Mouse (Mus musculus) embryonic facial prominence, embryonic 12.5 days (tissue): Measurements from ENCODE around the gene Slc22a3. TPM values are rescaled to one million over a fixed set of nuclear protein-coding genes. Genes with fewer than 3 reads are reported as not detected.

Source experiments
- ATAC-seq: fragments of 200-750 bp; cut with Nextera tagmentation; 2 replicates; pipeline ENCODE4 v1.8.0; 2017; ENCODE audit not compliant: insufficient number of reproducible peaks, insufficient read depth, low FRiP score, low TSS enrichment
- H3K27ac ChIP-seq: fragments of 300-500 bp; sonication (generic); 2 replicates; pipeline ENCODE4 v1.5.1; 2016; ENCODE audit warnings: mild to moderate bottlenecking
- H3K27me3 ChIP-seq: fragments of 300-500 bp; sonication (generic); 2 replicates; pipeline ENCODE4 v1.6.1; 2016; ENCODE audit warnings: mild to moderate bottlenecking, moderate library complexity
- H3K36me3 ChIP-seq: fragments of 300-500 bp; sonication (generic); 2 replicates; pipeline ENCODE4 v1.6.1; 2016; ENCODE audit warnings: mild to moderate bottlenecking
- H3K4me1 ChIP-seq: fragments of 300-500 bp; sonication (generic); 2 replicates; pipeline ENCODE4 v1.6.1; 2016
- H3K4me2 ChIP-seq: fragments of 300-500 bp; sonication (generic); replicated peaks from 2 replicates; pipeline ENCODE4 v1.6.1; 2016; ENCODE audit warnings: mild to moderate bottlenecking, moderate library complexity
- H3K4me3 ChIP-seq: fragments of 300-500 bp; sonication (generic); 2 replicates; pipeline ENCODE4 v1.5.1; 2016; ENCODE audit warnings: mild to moderate bottlenecking
- H3K9ac ChIP-seq: fragments of 300-500 bp; sonication (generic); 2 replicates; pipeline ENCODE4 v1.6.1; 2016; ENCODE audit warnings: mild to moderate bottlenecking, moderate library complexity
- H3K9me3 ChIP-seq: fragments of 300-500 bp; sonication (generic); 2 replicates; pipeline ENCODE4 v1.6.1; 2016; ENCODE audit warnings: mild to moderate bottlenecking, moderate library complexity
- WGBS: fragments of 180-500 bp; shearing (Covaris S2); methylation state at CpG from one replicate; pipeline ENCODE4 v1.1.7; 2016; 5-methylcytosine and 5-hydroxymethylcytosine counted together
- polyA plus RNA-seq: library from polyadenylated mRNA; unstranded; fragments of >200 nt; fragmentation: Nextera tagmentation; extraction: Ambion mirVana; gene quantifications from 2 replicates; pipeline ENCODE4 v1.2.1, GENCODE M21; 2016

Slc22a3 gene
- polyA plus RNA-seq, 1 experiment from 2014 or later, result 0.26 TPM

DNA sequence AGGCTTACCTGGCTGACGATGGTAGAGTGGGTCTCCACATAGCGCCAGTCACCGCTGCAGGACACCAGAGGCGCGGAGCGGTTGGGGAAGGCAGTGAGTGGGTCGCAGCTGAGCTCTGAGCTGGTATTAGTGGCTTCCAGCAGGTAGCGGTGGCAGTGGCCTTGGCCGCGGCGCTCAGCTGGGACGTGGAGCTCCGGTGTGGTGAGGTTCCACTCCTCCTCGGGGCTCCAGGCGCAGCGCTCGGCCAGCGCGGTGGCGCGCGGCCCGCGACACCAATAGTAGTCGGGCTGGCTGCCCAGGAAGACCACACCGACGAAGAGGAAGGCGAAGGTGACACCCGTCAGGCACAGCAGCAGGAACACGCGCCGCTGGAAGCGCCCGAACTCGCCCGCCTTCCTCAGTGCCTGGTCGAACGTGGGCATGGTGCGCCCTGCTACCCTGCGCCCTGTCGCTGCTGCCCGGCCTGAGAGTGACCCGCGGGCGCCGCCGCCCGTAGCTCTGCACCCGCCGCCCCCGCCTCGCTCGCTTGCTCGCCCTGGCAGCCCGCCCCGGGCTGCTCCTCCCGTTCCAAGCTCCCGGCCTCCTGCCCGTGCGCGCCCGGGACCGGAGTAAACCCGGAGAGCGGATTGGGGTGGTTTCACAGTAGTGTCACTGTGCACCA is 471 bp downstream of the Slc22a3 start:
- Histone ChIP-seq H3K9me3 (no peaks in the 10 kb centered on the region), H3K4me2 (peak overlapping the region; percentile 65), H3K36me3 (no peaks in the 10 kb centered on the region), H3K4me1 (peaks cover 10% of the 10 kb centered on the region), H3K27me3 (peaks cover 61% of the 10 kb centered on the region), H3K9ac (no peak overlapping the region), H3K27ac (no peak overlapping the region), H3K4me3 (peak overlapping the region; percentile 37)
- no peak for ATAC-seq
- WGBS, result 2% methylated on average over 65 of the region's 65 CpGs

DNA sequence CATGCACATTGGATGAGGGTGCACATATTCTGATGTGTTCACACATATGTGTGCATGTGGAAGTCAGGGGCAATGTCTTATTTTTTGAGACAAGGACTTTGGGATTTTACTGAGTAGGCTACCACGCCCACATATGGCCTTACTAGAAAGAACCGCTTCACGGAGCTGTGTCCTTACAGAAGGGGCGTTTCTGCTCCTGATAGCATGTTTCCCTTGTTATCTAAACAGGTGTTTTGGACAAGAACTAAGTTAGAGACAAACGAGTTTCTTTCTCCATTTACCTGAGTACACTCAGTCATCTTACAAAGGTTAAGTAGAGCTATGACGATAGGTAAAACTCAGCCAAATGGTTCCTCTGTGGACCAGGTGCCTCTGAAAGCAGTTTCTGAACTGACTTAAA is 1.8 kb downstream of the Slc22a3 start:
- H3K4me2 ChIP-seq, result no peak overlapping the region
- peaks cover 10% of the 10 kb centered on the region for H3K4me1 ChIP-seq
- peaks cover 57% of the 10 kb centered on the region for H3K27me3 ChIP-seq
- ATAC-seq, result no peak
- WGBS, result 77% methylated on average over 6 of the region's 6 CpGs
- no peak overlapping the region for H3K4me3 ChIP-seq
- no peaks in the 10 kb centered on the region for H3K9me3 ChIP-seq
- H3K36me3 ChIP-seq, result no peaks in the 10 kb centered on the region
- no peak overlapping the region for H3K9ac ChIP-seq
- H3K27ac ChIP-seq, result no peak overlapping the region

DNA sequence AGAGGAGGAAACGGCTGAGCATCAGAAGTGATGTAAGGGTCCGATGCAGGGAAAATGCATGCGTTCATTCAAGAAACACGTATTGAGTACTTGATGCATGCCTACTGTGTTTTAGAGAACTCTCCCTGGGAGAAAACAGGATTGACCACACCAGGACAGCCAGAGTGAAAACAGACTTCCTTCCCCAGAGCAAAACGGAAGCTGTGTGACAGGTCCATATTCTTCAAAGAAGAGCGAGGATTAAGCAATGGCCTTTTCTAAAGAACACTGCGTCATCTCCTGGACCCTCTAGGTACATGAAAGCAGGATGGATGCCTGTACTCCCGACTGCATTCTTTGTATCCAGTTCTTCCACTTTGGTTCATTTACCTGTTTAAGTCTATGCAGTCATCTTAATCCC is 8.1 kb downstream of the Slc22a3 start:
- no peak overlapping the region for H3K27ac ChIP-seq
- H3K4me1 ChIP-seq, result no peaks in the 10 kb centered on the region
- no peak overlapping the region for H3K9ac ChIP-seq
- peaks cover 5% of the 10 kb centered on the region; the same call in 1 of the 2 replicates for H3K27me3 ChIP-seq
- H3K9me3 ChIP-seq, result no peaks in the 10 kb centered on the region
- 84% methylated on average over 8 of the region's 8 CpGs for WGBS
- ATAC-seq, result no peak
- no peak overlapping the region for H3K4me2 ChIP-seq
- H3K36me3 ChIP-seq, result no peaks in the 10 kb centered on the region
- H3K4me3 ChIP-seq, result no peak overlapping the region

DNA sequence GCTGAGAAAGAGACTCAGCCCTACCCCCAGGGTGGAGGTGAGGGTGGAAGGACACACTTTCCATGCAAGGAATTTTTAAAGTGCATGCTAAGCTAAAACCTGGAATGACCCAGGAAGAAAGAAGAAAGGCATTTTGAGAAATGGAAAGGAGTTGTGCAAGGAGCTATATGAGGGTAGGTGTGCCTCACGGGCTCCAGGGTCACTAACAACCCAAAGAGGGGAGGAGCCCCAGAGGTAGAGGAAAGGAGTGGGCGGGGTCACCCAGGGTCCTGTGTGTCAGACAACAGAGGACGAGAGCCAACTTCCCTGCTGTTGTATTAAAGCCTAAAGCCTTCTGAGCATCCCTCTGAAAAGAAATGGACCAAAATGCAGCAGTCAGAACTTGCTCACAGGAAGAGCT is 11.9 kb downstream of the Slc22a3 start:
- ATAC-seq, result no peak
- no peak overlapping the region for H3K4me3 ChIP-seq
- no peak overlapping the region for H3K4me2 ChIP-seq
- H3K27me3 ChIP-seq, result no peaks in the 10 kb centered on the region
- no peaks in the 10 kb centered on the region for H3K9me3 ChIP-seq
- no peaks in the 10 kb centered on the region for H3K36me3 ChIP-seq
- H3K4me1 ChIP-seq, result no peaks in the 10 kb centered on the region
- H3K9ac ChIP-seq, result no peak overlapping the region
- WGBS, result 42% methylated on average over 3 of the region's 3 CpGs
- H3K27ac ChIP-seq, result no peak overlapping the region

DNA sequence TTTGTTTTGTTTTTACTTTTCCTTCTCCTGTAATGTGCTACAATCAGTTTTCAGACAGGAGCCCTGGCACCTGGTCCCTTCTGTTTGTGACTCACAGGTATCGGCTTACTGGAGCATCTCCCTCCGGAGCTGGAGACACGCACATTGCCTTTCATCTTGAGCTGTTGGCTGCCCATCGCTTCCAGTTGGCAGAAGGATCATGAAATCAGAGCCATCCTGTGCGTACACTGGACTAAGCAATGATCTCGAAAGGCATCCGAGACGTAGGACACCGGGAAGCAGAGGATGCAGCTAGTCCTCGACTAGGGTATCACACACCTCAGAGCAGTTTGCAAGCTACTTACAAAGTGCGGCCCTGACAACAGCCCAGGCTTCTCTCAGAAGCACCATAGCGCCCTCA is 15.9 kb downstream of the Slc22a3 start:
- 76% methylated on average over 12 of the region's 12 CpGs for WGBS
- no peak for ATAC-seq
- no peak overlapping the region for H3K9ac ChIP-seq

DNA sequence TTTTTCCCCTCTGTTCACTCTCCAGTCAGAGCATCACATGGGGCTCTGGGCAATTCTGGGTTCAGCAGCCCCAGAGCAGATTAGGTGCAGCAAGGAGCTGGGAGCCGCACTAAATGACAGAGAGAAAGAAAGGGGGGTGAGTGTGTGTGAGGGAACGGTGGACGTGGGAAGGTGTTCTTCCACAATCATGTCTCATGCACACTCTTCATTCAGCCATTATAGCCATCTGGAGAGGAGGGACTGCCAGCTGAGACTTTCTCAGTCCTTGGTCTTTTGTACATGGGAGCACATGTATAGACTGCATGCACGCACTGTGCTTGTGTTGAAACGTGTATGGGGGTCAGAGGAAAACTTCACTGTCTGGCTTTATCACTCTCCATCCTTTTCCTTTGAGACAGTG is 17.6 kb downstream of the Slc22a3 start:
- H3K27ac ChIP-seq, result no peak overlapping the region
- no peak overlapping the region for H3K4me3 ChIP-seq
- no peaks in the 10 kb centered on the region for H3K4me1 ChIP-seq
- H3K9ac ChIP-seq, result no peak overlapping the region
- no peak overlapping the region for H3K4me2 ChIP-seq
- H3K27me3 ChIP-seq, result no peaks in the 10 kb centered on the region
- no peaks in the 10 kb centered on the region for H3K36me3 ChIP-seq
- WGBS, result 85% methylated on average over 5 of the region's 5 CpGs
- no peaks in the 10 kb centered on the region for H3K9me3 ChIP-seq
- no peak for ATAC-seq

More for the DNA sequence above, 15.9 kb downstream of the Slc22a3 start:
- no peak overlapping the region for H3K4me3 ChIP-seq
- no peaks in the 10 kb centered on the region for H3K9me3 ChIP-seq
- no peaks in the 10 kb centered on the region for H3K36me3 ChIP-seq
- no peaks in the 10 kb centered on the region for H3K27me3 ChIP-seq
- no peak overlapping the region for H3K27ac ChIP-seq
- no peak overlapping the region for H3K4me2 ChIP-seq
- no peaks in the 10 kb centered on the region for H3K4me1 ChIP-seq

DNA sequence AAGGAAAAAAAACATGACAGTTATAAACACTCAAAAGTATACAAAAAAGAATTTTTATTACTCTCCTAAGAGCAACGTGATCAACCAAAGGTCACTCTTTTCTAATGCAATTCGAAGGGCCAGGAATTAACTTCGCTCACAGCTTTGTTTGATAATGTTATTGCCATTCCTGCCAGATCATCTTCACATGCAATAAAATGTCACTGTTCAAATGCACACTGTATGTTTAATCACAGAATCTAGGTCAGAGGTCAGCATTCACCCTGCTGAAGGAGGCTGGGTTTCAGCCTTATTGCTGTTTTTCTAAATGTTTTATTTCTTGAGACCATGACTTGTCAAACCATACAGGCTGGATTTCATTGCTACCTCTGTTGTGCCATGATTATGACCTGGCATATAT is 21.8 kb downstream of the Slc22a3 start:
- Histone ChIP-seq H3K4me1 (no peaks in the 10 kb centered on the region), H3K27me3 (no peaks in the 10 kb centered on the region), H3K27ac (no peak overlapping the region), H3K4me3 (no peak overlapping the region), H3K9ac (no peak overlapping the region), H3K9me3 (no peaks in the 10 kb centered on the region), H3K36me3 (no peaks in the 10 kb centered on the region), H3K4me2 (no peak overlapping the region)
- no peak for ATAC-seq
- WGBS, result 92% methylated on average over 3 of the region's 3 CpGs

DNA sequence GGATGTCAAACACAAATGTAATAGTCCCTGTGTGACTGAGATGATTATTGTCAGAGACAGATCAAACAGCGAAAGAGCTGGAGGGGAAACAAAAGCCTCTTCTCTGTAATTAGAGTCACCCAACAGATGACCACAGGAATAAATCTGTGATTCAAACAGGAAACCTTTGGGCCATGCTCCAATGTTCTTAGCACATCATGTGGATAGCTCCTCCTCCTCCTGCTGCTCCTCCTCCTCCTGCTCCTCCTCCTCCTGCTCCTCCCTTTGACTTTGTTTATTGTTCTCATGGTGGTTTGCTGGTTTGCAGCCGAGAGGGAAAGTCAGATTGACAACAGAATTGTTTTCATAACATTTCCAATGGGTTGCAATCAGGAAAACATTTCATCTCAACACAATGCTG is 28.1 kb downstream of the Slc22a3 start:
- no peak overlapping the region for H3K27ac ChIP-seq
- no peak overlapping the region for H3K4me2 ChIP-seq
- no peak overlapping the region for H3K9ac ChIP-seq
- H3K4me1 ChIP-seq, result no peaks in the 10 kb centered on the region
- no peaks in the 10 kb centered on the region for H3K27me3 ChIP-seq
- WGBS, result 38% methylated on average over 2 of the region's 2 CpGs
- no peaks in the 10 kb centered on the region for H3K36me3 ChIP-seq
- H3K4me3 ChIP-seq, result no peak overlapping the region
- ATAC-seq, result no peak
- no peaks in the 10 kb centered on the region for H3K9me3 ChIP-seq

DNA sequence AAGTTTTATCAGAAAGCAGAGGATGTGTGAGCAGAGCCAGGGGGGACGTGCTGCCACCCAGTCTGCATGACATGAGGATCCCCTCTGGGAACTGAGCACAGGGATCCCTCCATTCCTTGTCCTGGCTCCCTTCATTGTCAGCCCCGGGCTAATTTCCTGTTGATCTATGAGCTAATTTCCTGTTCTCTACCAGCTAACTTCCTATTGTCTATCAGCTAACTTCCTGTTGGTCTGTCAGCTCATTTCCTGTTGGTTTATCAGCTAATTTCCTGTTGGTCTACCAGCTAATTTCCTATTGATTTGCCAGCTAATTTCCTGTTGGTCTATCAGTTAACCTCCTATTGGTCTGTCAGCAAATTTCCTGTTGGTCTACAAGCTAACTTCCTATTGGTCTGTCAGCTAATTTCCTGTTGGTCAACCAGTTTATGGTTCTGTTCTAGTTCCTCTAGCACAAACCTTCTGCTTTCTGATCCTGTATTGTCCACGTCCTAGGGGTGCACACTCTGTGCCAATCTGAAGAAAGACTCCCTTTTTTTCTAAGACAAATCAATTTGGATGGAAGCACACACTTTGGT is 32.9 kb downstream of the Slc22a3 start:
- Histone ChIP-seq H3K27ac (no peak overlapping the region), H3K4me1 (no peaks in the 10 kb centered on the region), H3K27me3 (no peaks in the 10 kb centered on the region), H3K9ac (no peak overlapping the region), H3K9me3 (no peaks in the 10 kb centered on the region), H3K4me2 (no peak overlapping the region), H3K4me3 (no peak overlapping the region), H3K36me3 (no peaks in the 10 kb centered on the region)
- no peak for ATAC-seq
- 76% methylated on average over 3 of the region's 3 CpGs for WGBS

DNA sequence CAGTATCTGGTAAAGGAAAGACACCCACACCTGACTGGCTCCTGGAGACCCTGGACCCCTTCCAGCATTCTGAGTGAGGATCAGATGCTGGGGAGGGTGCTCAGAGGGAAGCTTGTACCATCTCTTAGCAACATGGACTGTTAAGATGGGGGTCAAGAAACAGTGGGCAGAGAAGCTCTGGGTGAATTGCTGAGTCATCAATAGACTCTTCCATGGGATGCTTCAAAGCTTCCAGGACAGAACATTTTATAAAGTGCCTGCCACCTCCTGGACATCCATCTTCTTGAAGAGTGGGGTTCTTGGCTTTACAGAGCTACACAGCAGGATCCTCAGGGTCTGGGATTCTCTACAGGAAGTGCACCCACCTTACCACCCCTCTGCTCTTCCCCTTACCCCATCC is 35.0 kb downstream of the Slc22a3 start:
- no peaks in the 10 kb centered on the region for H3K36me3 ChIP-seq
- no peak overlapping the region for H3K27ac ChIP-seq
- H3K9me3 ChIP-seq, result no peaks in the 10 kb centered on the region
- no peak overlapping the region for H3K4me2 ChIP-seq
- no peak overlapping the region for H3K9ac ChIP-seq
- no peaks in the 10 kb centered on the region for H3K4me1 ChIP-seq
- ATAC-seq, result no peak
- H3K27me3 ChIP-seq, result no peaks in the 10 kb centered on the region
- no peak overlapping the region for H3K4me3 ChIP-seq

DNA sequence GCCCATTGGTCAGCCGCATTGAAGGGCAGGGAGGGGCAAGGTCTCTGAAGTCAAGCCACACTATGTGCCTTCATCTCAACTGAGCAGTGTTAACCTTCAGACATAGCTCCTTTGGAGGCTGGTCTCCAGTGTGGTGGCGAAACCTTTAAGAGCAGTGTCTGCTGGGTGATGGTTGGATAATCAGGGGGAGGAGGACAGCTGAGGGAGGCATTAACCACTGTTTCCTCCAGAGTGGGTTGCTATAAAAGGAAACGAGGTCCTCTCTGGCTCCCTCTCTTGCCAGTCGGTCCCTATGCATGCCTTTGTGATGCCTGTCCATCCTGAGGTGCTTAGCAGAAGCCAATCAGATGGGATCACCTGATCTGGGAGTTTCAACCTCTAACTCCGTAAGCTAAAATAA is 38.8 kb downstream of the Slc22a3 start:
- no peaks in the 10 kb centered on the region for H3K9me3 ChIP-seq
- H3K4me3 ChIP-seq, result no peak overlapping the region
- no peaks in the 10 kb centered on the region for H3K27me3 ChIP-seq
- H3K27ac ChIP-seq, result no peak overlapping the region
- WGBS, result 69% methylated on average over 5 of the region's 5 CpGs
- H3K4me2 ChIP-seq, result no peak overlapping the region
- no peak overlapping the region for H3K9ac ChIP-seq
- H3K4me1 ChIP-seq, result no peaks in the 10 kb centered on the region
- H3K36me3 ChIP-seq, result no peaks in the 10 kb centered on the region
- no peak for ATAC-seq

DNA sequence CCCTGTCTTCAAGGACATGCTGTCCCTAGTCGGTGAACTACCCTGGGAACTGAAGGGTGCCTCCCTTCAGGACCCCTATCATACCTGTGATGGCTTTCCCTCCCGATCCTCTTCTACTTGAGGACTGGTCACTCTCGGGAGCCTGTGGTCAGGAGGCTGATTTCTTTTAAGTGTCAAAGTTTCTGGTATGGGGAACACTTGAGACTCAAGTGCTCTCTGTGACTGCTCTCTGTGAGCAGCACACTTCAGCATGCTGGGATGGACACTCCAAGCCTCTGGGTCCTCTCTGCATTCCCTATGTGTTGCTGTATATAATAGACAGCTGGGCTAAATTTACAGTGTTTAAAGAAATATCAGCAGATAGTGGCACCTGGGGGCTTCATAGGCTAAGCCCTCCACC is 39.9 kb downstream of the Slc22a3 start:
- Histone ChIP-seq H3K4me1 (no peaks in the 10 kb centered on the region), H3K9me3 (no peaks in the 10 kb centered on the region), H3K27me3 (no peaks in the 10 kb centered on the region), H3K4me2 (no peak overlapping the region), H3K4me3 (no peak overlapping the region), H3K36me3 (no peaks in the 10 kb centered on the region), H3K27ac (no peak overlapping the region), H3K9ac (no peak overlapping the region)
- ATAC-seq, result no peak
- WGBS, result 68% methylated on average over 3 of the region's 3 CpGs
